Mouse (Mus musculus): ENCODE results near the gene Mecom. TPM values are rescaled to one million over a fixed set of nuclear protein-coding genes. Genes with fewer than 3 reads are reported as not detected.

Mecom gene
- polyA plus RNA-seq, 1 experiment from 2014 or later: 38.7 TPM

DNA sequence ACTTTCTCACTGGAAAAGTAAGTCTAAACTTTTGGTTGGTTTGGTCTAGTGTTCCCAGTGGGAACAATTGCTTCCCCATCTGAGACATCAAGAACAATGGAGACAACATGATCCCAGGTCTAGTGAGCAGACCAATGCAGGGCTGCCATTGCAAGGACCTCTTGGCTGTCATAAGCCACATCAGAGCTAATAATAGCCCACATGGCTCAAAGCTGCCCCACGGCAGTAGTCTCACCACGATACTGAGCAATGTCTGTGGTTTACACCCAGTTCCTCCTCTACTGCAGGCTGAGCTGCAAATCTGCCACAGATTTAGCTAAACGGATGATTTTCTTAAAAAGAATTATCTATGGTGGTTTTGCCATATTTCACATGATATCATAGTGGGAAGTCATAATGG is 455.9 kb downstream of the Mecom start:
- Histone ChIP-seq H3K9me3 (replicated peaks) (no peaks in the 10 kb centered on the region), H3K27me3 (replicated peaks) (no peaks in the 10 kb centered on the region), H3K36me3 (no peaks in the 10 kb centered on the region), H3K27ac (ENCODE audit: poor library complexity, severe bottlenecking) (no peak overlapping the region), H3K9ac (no peak overlapping the region), H3K4me3 (no peak overlapping the region), H3K4me2 (no peak overlapping the region), H3K4me1 (replicated peaks) (peaks cover 5% of the 10 kb centered on the region)
- no peak for ATAC-seq (ENCODE audit: insufficient number of reproducible peaks, low FRiP score)
- 58% methylated on average over 3 of the region's 3 CpGs for WGBS

DNA sequence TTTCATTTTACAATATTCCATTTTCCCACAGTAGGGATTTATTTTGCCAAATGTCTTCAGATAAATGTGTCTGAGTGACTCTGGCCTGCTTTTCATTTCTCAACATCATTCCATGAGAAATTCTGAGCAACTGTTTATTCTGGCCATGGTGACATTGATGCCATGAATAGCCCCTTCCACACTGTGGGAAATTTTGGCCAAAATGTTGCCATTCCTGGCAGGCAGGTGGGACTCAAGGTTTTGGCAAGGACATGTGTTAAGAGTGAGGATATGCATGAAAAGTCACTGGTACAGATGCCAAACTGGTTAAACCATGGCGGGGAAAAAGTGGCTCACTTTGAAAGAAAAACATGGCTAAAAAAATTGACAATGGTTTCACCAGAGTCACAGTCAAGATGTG is 456.4 kb downstream of the Mecom start:
- WGBS: 85% methylated on average over 1 of the region's 1 CpGs
- ATAC-seq (ENCODE audit: insufficient number of reproducible peaks, low FRiP score): no peak
- peaks cover 5% of the 10 kb centered on the region for H3K4me1 ChIP-seq (replicated peaks)
- H3K27me3 ChIP-seq (replicated peaks): no peaks in the 10 kb centered on the region
- no peak overlapping the region for H3K27ac ChIP-seq (ENCODE audit: poor library complexity, severe bottlenecking)
- no peak overlapping the region for H3K4me2 ChIP-seq
- H3K9me3 ChIP-seq (replicated peaks): no peaks in the 10 kb centered on the region
- H3K4me3 ChIP-seq: no peak overlapping the region
- no peaks in the 10 kb centered on the region for H3K36me3 ChIP-seq
- H3K9ac ChIP-seq: no peak overlapping the region

DNA sequence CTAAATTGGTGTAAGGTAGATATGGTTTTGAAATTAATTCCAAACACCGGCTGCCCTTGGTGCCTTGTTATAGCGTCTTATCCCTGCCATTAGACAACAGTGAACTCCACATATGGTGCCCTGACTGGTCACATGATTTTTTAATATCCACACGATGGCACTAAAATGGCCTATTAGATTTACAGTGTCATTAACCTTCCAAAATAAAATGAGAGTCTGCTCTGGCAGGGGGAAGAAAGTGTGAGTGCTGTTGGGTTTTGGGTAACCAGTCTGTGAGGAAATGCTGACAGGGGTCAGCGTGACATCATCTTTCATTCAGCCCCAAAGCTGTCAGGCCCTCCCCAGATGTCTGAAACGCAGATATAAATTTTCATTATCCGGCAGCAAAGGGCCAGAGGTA is 461.7 kb downstream of the Mecom start:
- no peak overlapping the region for H3K27ac ChIP-seq (ENCODE audit: poor library complexity, severe bottlenecking)
- no peak overlapping the region for H3K9ac ChIP-seq
- H3K27me3 ChIP-seq (replicated peaks): no peaks in the 10 kb centered on the region
- no peaks in the 10 kb centered on the region for H3K36me3 ChIP-seq
- H3K4me3 ChIP-seq: no peak overlapping the region
- no peak overlapping the region for H3K4me2 ChIP-seq
- no peak for ATAC-seq (ENCODE audit: insufficient number of reproducible peaks, low FRiP score)
- 67% methylated on average over 6 of the region's 6 CpGs for WGBS
- H3K4me1 ChIP-seq (replicated peaks): peaks cover 8% of the 10 kb centered on the region
- H3K9me3 ChIP-seq (replicated peaks): no peaks in the 10 kb centered on the region

DNA sequence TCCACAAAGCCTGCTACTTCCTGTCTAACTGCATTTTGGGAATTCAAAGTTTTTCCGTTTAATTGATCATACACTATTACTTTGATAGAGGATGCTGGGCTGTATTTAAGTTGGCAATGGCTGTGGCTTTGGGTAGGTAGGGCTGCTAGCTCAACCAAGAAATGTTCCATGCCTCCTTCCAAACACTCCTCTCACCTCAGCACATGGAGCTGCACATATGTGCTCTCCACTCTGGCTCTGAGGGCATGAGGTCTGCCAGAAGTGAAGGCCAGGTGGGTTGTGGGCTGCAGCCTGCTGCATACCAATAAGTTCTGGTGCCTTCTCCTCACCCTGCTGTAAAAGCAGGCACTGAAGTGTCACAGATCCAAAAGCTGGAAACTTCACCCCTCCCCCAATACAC is 464.0 kb downstream of the Mecom start:
- no peak overlapping the region for H3K4me2 ChIP-seq
- no peaks in the 10 kb centered on the region for H3K36me3 ChIP-seq
- no peak overlapping the region for H3K27ac ChIP-seq (ENCODE audit: poor library complexity, severe bottlenecking)
- no peak overlapping the region for H3K4me3 ChIP-seq
- ATAC-seq (ENCODE audit: insufficient number of reproducible peaks, low FRiP score): no peak
- no peaks in the 10 kb centered on the region for H3K9me3 ChIP-seq (replicated peaks)
- H3K4me1 ChIP-seq (replicated peaks): peaks cover 8% of the 10 kb centered on the region
- 76% methylated on average over 1 of the region's 1 CpGs for WGBS
- H3K27me3 ChIP-seq (replicated peaks): no peaks in the 10 kb centered on the region
- no peak overlapping the region for H3K9ac ChIP-seq

DNA sequence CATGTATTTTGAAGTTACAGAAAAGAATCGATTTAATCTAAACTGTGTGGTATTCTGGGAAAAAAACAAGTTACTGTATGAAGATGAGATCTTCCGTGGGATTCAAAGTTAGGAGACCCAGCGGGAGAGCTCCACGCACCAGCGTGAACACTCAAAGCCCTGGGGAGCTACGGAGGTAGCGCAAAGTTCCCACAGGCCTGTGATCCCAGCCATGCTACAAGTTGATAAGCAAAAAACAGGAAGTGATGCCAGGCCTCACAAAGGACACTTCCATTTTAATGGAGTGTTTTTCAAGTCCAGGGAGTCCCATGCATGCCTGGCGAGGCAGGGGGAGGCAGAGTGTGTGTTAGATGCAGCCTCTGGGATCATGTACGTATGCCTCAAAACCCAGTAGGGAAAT is 464.5 kb downstream of the Mecom start:
- H3K4me3 ChIP-seq: no peak overlapping the region
- peaks cover 8% of the 10 kb centered on the region for H3K4me1 ChIP-seq (replicated peaks)
- H3K9ac ChIP-seq: no peak overlapping the region
- H3K9me3 ChIP-seq (replicated peaks): no peaks in the 10 kb centered on the region
- H3K27me3 ChIP-seq (replicated peaks): no peaks in the 10 kb centered on the region
- no peak overlapping the region for H3K4me2 ChIP-seq
- no peak overlapping the region for H3K27ac ChIP-seq (ENCODE audit: poor library complexity, severe bottlenecking)
- ATAC-seq (ENCODE audit: insufficient number of reproducible peaks, low FRiP score): no peak
- no peaks in the 10 kb centered on the region for H3K36me3 ChIP-seq
- WGBS: 64% methylated on average over 9 of the region's 9 CpGs

DNA sequence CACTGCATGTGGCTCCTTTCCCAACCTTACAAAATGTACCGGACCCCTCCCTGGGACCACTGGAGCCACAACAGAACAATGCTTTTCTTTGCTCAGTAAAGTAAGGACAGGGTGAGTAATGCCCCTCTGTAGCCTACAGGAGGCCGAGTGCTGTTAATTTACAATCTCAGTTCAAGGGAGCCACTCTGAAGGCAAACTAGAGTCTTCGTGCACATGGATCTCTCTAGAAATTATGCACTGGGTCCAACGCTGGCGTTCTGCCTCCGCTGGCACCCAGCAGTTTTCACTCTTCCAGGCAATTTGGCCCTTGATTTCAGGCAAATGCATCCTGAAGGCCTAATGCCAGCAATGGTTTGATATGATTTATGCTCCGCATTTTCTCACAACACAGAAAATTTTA is 467.0 kb downstream of the Mecom start:
- no peak for ATAC-seq (ENCODE audit: insufficient number of reproducible peaks, low FRiP score)
- WGBS: 81% methylated on average over 7 of the region's 7 CpGs

DNA sequence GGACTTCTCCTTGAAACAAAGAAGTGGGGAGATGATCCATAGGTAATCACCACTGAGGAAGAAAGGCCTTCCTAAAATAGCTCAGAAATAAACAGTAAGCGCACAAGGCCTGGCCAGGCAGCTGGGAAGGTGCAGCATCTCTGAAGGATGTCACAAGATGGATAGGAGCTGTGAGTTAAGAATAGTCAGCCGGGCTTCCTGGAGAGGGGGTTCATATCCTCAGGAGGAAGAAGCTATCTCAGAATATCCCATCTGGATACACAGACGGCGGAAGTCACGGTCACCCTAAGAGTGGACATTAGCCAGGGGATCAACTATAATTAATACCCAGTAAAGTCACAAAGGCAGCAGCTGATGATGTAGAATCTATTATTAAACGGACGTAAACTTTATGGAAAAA is 471.3 kb downstream of the Mecom start:
- no peak overlapping the region for H3K9ac ChIP-seq
- H3K9me3 ChIP-seq (replicated peaks): no peaks in the 10 kb centered on the region
- WGBS: 69% methylated on average over 7 of the region's 7 CpGs
- H3K4me2 ChIP-seq: no peak overlapping the region
- no peak overlapping the region for H3K4me3 ChIP-seq
- H3K4me1 ChIP-seq (replicated peaks): no peaks in the 10 kb centered on the region; the same call in 1 of the 2 replicates
- no peak overlapping the region for H3K27ac ChIP-seq (ENCODE audit: poor library complexity, severe bottlenecking)
- H3K27me3 ChIP-seq (replicated peaks): no peaks in the 10 kb centered on the region
- H3K36me3 ChIP-seq: no peaks in the 10 kb centered on the region
- no peak for ATAC-seq (ENCODE audit: insufficient number of reproducible peaks, low FRiP score)

More for the DNA sequence above, 467.0 kb downstream of the Mecom start:
- Histone ChIP-seq H3K27me3 (replicated peaks) (no peaks in the 10 kb centered on the region), H3K36me3 (no peaks in the 10 kb centered on the region), H3K4me1 (replicated peaks) (peaks cover 8% of the 10 kb centered on the region), H3K27ac (ENCODE audit: poor library complexity, severe bottlenecking) (no peak overlapping the region), H3K9ac (no peak overlapping the region), H3K9me3 (replicated peaks) (no peaks in the 10 kb centered on the region), H3K4me2 (no peak overlapping the region), H3K4me3 (no peak overlapping the region)

DNA sequence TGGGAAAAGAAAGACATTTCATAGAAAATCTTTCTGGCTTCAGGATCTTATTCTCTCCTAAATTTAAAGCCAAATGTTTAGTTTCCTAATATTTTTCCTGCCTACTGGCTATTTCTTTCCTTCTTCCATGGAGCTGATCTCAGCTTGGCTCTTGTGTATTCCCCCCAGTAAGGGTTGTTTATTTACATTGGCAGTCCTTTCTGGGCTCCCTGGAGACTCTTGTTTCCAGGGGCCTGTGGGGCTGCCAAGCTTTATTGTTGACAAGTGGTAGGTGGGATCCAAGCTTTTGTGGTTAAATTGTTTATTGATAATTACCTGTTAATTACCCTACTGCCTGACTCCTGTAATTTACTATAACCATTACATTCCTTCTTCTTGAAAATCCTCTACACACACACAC is 476.5 kb downstream of the Mecom start:
- Histone ChIP-seq H3K27me3 (replicated peaks) (no peaks in the 10 kb centered on the region), H3K9ac (no peak overlapping the region), H3K4me2 (no peak overlapping the region), H3K4me3 (no peak overlapping the region), H3K36me3 (no peaks in the 10 kb centered on the region), H3K4me1 (replicated peaks) (no peaks in the 10 kb centered on the region), H3K27ac (ENCODE audit: poor library complexity, severe bottlenecking) (no peak overlapping the region), H3K9me3 (replicated peaks) (no peaks in the 10 kb centered on the region)
- ATAC-seq (ENCODE audit: insufficient number of reproducible peaks, low FRiP score): no peak

DNA sequence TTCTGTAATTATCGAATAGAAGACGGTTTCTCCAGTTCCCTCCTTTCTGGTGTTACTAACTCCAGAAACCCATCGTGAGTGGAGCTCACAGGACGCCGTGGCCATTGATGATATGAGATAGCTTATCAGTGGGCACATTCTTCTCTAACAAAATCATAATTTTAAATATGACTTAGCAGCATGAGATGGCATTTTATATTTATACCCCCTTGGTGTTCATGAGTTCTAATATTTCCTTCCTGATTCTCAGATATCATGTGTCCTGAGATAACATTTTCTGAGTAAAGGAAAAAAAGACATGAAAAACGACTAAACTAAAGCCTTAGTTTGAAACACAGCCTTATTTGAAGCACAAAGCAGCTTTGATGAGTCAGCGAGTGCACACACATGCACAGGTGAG is 481.3 kb downstream of the Mecom start:
- 58% methylated on average over 7 of the region's 7 CpGs for WGBS
- Histone ChIP-seq H3K27ac (ENCODE audit: poor library complexity, severe bottlenecking) (no peak overlapping the region), H3K27me3 (replicated peaks) (no peaks in the 10 kb centered on the region), H3K4me3 (no peak overlapping the region), H3K36me3 (no peaks in the 10 kb centered on the region), H3K4me2 (no peak overlapping the region), H3K4me1 (replicated peaks) (peaks cover 6% of the 10 kb centered on the region), H3K9me3 (replicated peaks) (no peaks in the 10 kb centered on the region), H3K9ac (no peak overlapping the region)
- ATAC-seq (ENCODE audit: insufficient number of reproducible peaks, low FRiP score): no peak

DNA sequence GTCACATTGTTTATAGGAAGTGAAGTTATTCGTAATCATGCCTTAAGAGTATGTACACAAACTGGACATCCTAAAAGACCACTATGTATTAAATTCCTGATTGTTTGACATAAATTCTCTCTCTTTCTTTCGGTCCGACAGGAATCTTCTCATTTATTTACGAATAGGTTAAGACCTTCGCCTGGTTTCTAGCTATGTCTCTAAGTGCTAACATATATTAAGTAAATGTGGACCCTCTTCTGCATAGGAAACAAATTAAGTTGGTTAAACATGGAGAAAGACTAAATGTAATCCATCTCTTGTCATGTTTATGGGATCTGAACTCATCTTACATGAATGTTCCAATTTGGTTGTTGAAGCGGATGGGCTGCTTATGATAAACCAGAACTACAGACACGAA is 487.8 kb downstream of the Mecom start:
- no peaks in the 10 kb centered on the region for H3K9me3 ChIP-seq (replicated peaks)
- H3K27me3 ChIP-seq (replicated peaks): no peaks in the 10 kb centered on the region
- H3K36me3 ChIP-seq: no peaks in the 10 kb centered on the region
- no peak for ATAC-seq (ENCODE audit: insufficient number of reproducible peaks, low FRiP score)
- no peak overlapping the region for H3K9ac ChIP-seq
- no peaks in the 10 kb centered on the region for H3K4me1 ChIP-seq (replicated peaks)
- no peak overlapping the region for H3K4me2 ChIP-seq
- no peak overlapping the region for H3K4me3 ChIP-seq
- WGBS: 88% methylated on average over 7 of the region's 7 CpGs
- H3K27ac ChIP-seq (ENCODE audit: poor library complexity, severe bottlenecking): no peak overlapping the region

DNA sequence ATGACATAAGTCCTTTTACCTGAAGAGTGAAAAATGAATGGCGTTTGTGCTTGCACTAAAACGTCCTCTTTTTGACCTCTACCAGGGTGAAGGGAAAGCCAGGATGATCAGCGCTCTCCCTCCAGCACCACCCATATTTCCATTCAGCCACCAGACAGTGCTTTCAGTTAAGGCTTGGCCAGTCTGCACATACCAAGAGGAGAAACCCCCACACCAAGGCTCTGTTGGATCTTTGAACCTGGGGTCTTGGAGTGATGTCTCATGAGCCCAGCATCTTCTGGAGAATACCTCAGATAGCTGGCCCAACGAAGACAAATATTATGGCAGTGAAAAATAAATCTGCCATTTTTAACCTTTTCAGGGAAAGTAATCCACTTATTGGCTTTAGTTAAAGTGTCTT is 488.2 kb downstream of the Mecom start:
- Histone ChIP-seq H3K27ac (ENCODE audit: poor library complexity, severe bottlenecking) (no peak overlapping the region), H3K27me3 (replicated peaks) (no peaks in the 10 kb centered on the region), H3K9me3 (replicated peaks) (no peaks in the 10 kb centered on the region), H3K9ac (no peak overlapping the region), H3K4me1 (replicated peaks) (no peaks in the 10 kb centered on the region), H3K36me3 (no peaks in the 10 kb centered on the region), H3K4me2 (no peak overlapping the region), H3K4me3 (no peak overlapping the region)
- ATAC-seq (ENCODE audit: insufficient number of reproducible peaks, low FRiP score): no peak
- WGBS: 68% methylated on average over 4 of the region's 4 CpGs

DNA sequence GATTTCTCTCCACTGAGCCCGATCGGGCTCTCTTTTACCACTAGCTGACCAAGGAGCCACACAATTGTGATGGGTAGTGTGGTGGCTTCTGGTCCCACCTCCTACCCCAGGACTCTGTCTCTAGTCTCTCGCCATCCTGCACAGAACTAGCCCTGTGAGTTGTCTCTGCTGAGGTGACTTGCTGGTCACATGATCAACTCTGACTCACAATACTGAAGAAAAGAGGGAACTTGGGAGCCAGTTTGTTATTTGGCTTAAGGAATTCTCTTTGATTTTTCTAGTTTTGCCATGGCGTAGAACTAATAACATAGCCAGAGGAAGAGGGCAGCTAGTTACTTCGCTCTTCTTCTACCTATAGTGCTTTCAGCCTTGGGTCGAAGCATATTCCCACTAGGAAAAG is 496.5 kb downstream of the Mecom start:
- Histone ChIP-seq H3K9me3 (replicated peaks) (no peaks in the 10 kb centered on the region), H3K4me2 (no peak overlapping the region), H3K4me1 (replicated peaks) (no peaks in the 10 kb centered on the region; the same call in 1 of the 2 replicates), H3K9ac (no peak overlapping the region), H3K27me3 (replicated peaks) (no peaks in the 10 kb centered on the region), H3K36me3 (no peaks in the 10 kb centered on the region), H3K4me3 (no peak overlapping the region), H3K27ac (ENCODE audit: poor library complexity, severe bottlenecking) (no peak overlapping the region)
- no peak for ATAC-seq (ENCODE audit: insufficient number of reproducible peaks, low FRiP score)
- 85% methylated on average over 6 of the region's 6 CpGs for WGBS
